Mouse (Mus musculus): ENCODE data around the gene Chrm4. TPM values are rescaled to one million over a fixed set of nuclear protein-coding genes. Genes with fewer than 3 reads are reported as not detected.

The Chrm4 gene
- polyA plus RNA-seq, 1 experiment from 2014 or later, result 0.34 TPM

- no peaks in the 10 kb centered on the region for H3K4me1 ChIP-seq (ENCODE audit: control insufficient read depth, insufficient read depth, low read length)
- no peak overlapping the region for H3K27ac ChIP-seq (replicated peaks; ENCODE audit: low read depth, low read length)
- no peak overlapping the region for H3K4me2 ChIP-seq (ENCODE audit: low read depth, low read length)
- H3K27me3 ChIP-seq (ENCODE audit: control insufficient read depth, insufficient read depth, low read length), result no peaks in the 10 kb centered on the region
- no peak overlapping the region for H3K9ac ChIP-seq (replicated peaks; ENCODE audit: low read length)
- no peak for DNase-seq (ENCODE audit: low spot score)
- ATAC-seq (replicated peaks; ENCODE audit: insufficient number of reproducible peaks, low FRiP score, low TSS enrichment, low read depth), result no peak
- 89% methylated on average over 8 of the region's 8 CpGs for WGBS
- H3K9me3 ChIP-seq (replicated peaks; ENCODE audit: control insufficient read depth, low read length), result no peaks in the 10 kb centered on the region
- H3K36me3 ChIP-seq (replicated peaks; ENCODE audit: control insufficient read depth, insufficient read depth, low read depth, low read length), result no peaks in the 10 kb centered on the region
- H3K4me3 ChIP-seq (ENCODE audit: low read depth, low read length), result no peak overlapping the region
Measured at GRCm38 (mm10) chr2:91900431-91900830, 26.6 kb upstream of the Chrm4 start.

- Histone ChIP-seq H3K9me3 (replicated peaks; ENCODE audit: control insufficient read depth, low read length) (no peaks in the 10 kb centered on the region), H3K4me3 (ENCODE audit: low read depth, low read length) (no peak overlapping the region), H3K9ac (replicated peaks; ENCODE audit: low read length) (no peak overlapping the region), H3K27ac (replicated peaks; ENCODE audit: low read depth, low read length) (no peak overlapping the region), H3K4me2 (ENCODE audit: low read depth, low read length) (no peak overlapping the region), H3K36me3 (replicated peaks; ENCODE audit: control insufficient read depth, insufficient read depth, low read depth, low read length) (no peaks in the 10 kb centered on the region), H3K27me3 (ENCODE audit: control insufficient read depth, insufficient read depth, low read length) (no peaks in the 10 kb centered on the region), H3K4me1 (ENCODE audit: control insufficient read depth, insufficient read depth, low read length) (no peaks in the 10 kb centered on the region)
- no peak for ATAC-seq (replicated peaks; ENCODE audit: insufficient number of reproducible peaks, low FRiP score, low TSS enrichment, low read depth)
- DNase-seq (ENCODE audit: low spot score), result no peak
- WGBS, result 75% methylated on average over 5 of the region's 5 CpGs
Measured at GRCm38 (mm10) chr2:91902336-91902735, 24.7 kb upstream of the Chrm4 start.

- Histone ChIP-seq H3K27ac (replicated peaks; ENCODE audit: low read depth, low read length) (no peak overlapping the region), H3K36me3 (replicated peaks; ENCODE audit: control insufficient read depth, insufficient read depth, low read depth, low read length) (no peaks in the 10 kb centered on the region), H3K4me3 (ENCODE audit: low read depth, low read length) (no peak overlapping the region), H3K4me2 (ENCODE audit: low read depth, low read length) (no peak overlapping the region), H3K27me3 (ENCODE audit: control insufficient read depth, insufficient read depth, low read length) (no peaks in the 10 kb centered on the region), H3K9me3 (replicated peaks; ENCODE audit: control insufficient read depth, low read length) (no peaks in the 10 kb centered on the region), H3K4me1 (ENCODE audit: control insufficient read depth, insufficient read depth, low read length) (no peaks in the 10 kb centered on the region), H3K9ac (replicated peaks; ENCODE audit: low read length) (no peak overlapping the region)
- no peak for DNase-seq (ENCODE audit: low spot score)
- WGBS, result 92% methylated on average over 3 of the region's 3 CpGs
- ATAC-seq (replicated peaks; ENCODE audit: insufficient number of reproducible peaks, low FRiP score, low TSS enrichment, low read depth), result no peak
Measured at GRCm38 (mm10) chr2:91903171-91903925, 23.7 kb upstream of the Chrm4 start.

- DNase-seq (ENCODE audit: low spot score) (no peak), ATAC-seq (replicated peaks; ENCODE audit: insufficient number of reproducible peaks, low FRiP score, low TSS enrichment, low read depth) (no peak)
- Histone ChIP-seq H3K27me3 (ENCODE audit: control insufficient read depth, insufficient read depth, low read length) (no peaks in the 10 kb centered on the region), H3K4me2 (ENCODE audit: low read depth, low read length) (no peak overlapping the region), H3K9ac (replicated peaks; ENCODE audit: low read length) (no peak overlapping the region), H3K4me3 (ENCODE audit: low read depth, low read length) (no peak overlapping the region), H3K27ac (replicated peaks; ENCODE audit: low read depth, low read length) (no peak overlapping the region), H3K4me1 (ENCODE audit: control insufficient read depth, insufficient read depth, low read length) (no peaks in the 10 kb centered on the region), H3K36me3 (replicated peaks; ENCODE audit: control insufficient read depth, insufficient read depth, low read depth, low read length) (no peaks in the 10 kb centered on the region), H3K9me3 (replicated peaks; ENCODE audit: control insufficient read depth, low read length) (no peaks in the 10 kb centered on the region)
- WGBS, result 76% methylated on average over 5 of the region's 5 CpGs
Measured at GRCm38 (mm10) chr2:91904618-91905307, 22.3 kb upstream of the Chrm4 start.

- no peak for DNase-seq (ENCODE audit: low spot score)
- 95% methylated on average over 2 of the region's 2 CpGs for WGBS
- no peaks in the 10 kb centered on the region for H3K36me3 ChIP-seq (replicated peaks; ENCODE audit: control insufficient read depth, insufficient read depth, low read depth, low read length)
Measured at GRCm38 (mm10) chr2:91906141-91906540, 20.9 kb upstream of the Chrm4 start.

GRCm38 (mm10) chr2:91912616-91913015 is 14.4 kb upstream of the Chrm4 start:
- Histone ChIP-seq H3K4me1 (ENCODE audit: control insufficient read depth, insufficient read depth, low read length) (no peaks in the 10 kb centered on the region), H3K9ac (replicated peaks; ENCODE audit: low read length) (no peak overlapping the region), H3K27ac (replicated peaks; ENCODE audit: low read depth, low read length) (no peak overlapping the region), H3K4me3 (ENCODE audit: low read depth, low read length) (no peak overlapping the region), H3K4me2 (ENCODE audit: low read depth, low read length) (no peak overlapping the region), H3K27me3 (ENCODE audit: control insufficient read depth, insufficient read depth, low read length) (no peaks in the 10 kb centered on the region), H3K36me3 (replicated peaks; ENCODE audit: control insufficient read depth, insufficient read depth, low read depth, low read length) (no peaks in the 10 kb centered on the region; the same call in none of the 2 replicates), H3K9me3 (replicated peaks; ENCODE audit: control insufficient read depth, low read length) (no peaks in the 10 kb centered on the region)
- DNase-seq (ENCODE audit: low spot score) (no peak), ATAC-seq (replicated peaks; ENCODE audit: insufficient number of reproducible peaks, low FRiP score, low TSS enrichment, low read depth) (no peak)
- WGBS, result 84% methylated on average over 3 of the region's 3 CpGs

More at GRCm38 (mm10) chr2:91906141-91906540, 20.9 kb upstream of the Chrm4 start:
- Histone ChIP-seq H3K27me3 (ENCODE audit: control insufficient read depth, insufficient read depth, low read length) (no peaks in the 10 kb centered on the region), H3K9me3 (replicated peaks; ENCODE audit: control insufficient read depth, low read length) (no peaks in the 10 kb centered on the region), H3K4me1 (ENCODE audit: control insufficient read depth, insufficient read depth, low read length) (no peaks in the 10 kb centered on the region), H3K9ac (replicated peaks; ENCODE audit: low read length) (no peak overlapping the region), H3K27ac (replicated peaks; ENCODE audit: low read depth, low read length) (no peak overlapping the region), H3K4me3 (ENCODE audit: low read depth, low read length) (no peak overlapping the region), H3K4me2 (ENCODE audit: low read depth, low read length) (no peak overlapping the region)
- no peak for ATAC-seq (replicated peaks; ENCODE audit: insufficient number of reproducible peaks, low FRiP score, low TSS enrichment, low read depth)

- H3K9ac ChIP-seq (replicated peaks; ENCODE audit: low read length), result no peak overlapping the region
- 84% methylated on average over 7 of the region's 7 CpGs for WGBS
- peaks cover 2% of the 10 kb centered on the region for H3K36me3 ChIP-seq (replicated peaks; ENCODE audit: control insufficient read depth, insufficient read depth, low read depth, low read length)
Measured at GRCm38 (mm10) chr2:91913328-91914110, 13.5 kb upstream of the Chrm4 start.

More at GRCm38 (mm10) chr2:91913328-91914110, 13.5 kb upstream of the Chrm4 start:
- no peak for DNase-seq (ENCODE audit: low spot score)
- no peak overlapping the region for H3K4me2 ChIP-seq (ENCODE audit: low read depth, low read length)
- no peak for ATAC-seq (replicated peaks; ENCODE audit: insufficient number of reproducible peaks, low FRiP score, low TSS enrichment, low read depth)
- H3K27me3 ChIP-seq (ENCODE audit: control insufficient read depth, insufficient read depth, low read length), result no peaks in the 10 kb centered on the region
- no peak overlapping the region for H3K4me3 ChIP-seq (ENCODE audit: low read depth, low read length)
- H3K9me3 ChIP-seq (replicated peaks; ENCODE audit: control insufficient read depth, low read length), result no peaks in the 10 kb centered on the region
- H3K4me1 ChIP-seq (ENCODE audit: control insufficient read depth, insufficient read depth, low read length), result no peaks in the 10 kb centered on the region
- H3K27ac ChIP-seq (replicated peaks; ENCODE audit: low read depth, low read length), result no peak overlapping the region
